Mouse (Mus musculus) urinary bladder, adult 18-20 months (tissue): ENCODE results near the gene Gm13889.

Experiments
- DNase-seq, 2 experiments: peaks; one replicate each; pipeline ENCODE4 v3.0.0; 2022; ENCODE audit warnings: low spot score in 2 of 2, mixed read lengths in 2 of 2

Gene Gm13889

DNA sequence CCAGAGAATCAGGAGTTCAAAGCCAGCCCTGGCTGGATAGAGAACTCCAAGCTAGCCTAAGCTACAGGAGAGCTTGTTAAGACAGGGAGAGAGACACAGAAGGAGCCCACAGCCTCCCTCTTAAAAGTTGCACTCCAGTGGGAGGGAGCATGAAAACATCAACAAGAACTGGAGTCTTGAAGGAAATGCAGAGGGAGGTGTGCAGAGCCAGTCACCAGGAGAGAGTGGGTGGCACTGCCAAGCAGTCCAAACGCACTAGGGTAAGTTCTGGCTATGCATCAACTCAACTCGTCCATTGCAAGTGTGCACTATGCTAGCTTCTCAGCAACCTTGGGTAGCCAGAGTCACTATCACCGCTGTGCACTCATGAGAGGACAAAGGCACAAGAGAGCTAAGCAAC is 1.2 kb upstream of the Gm13889 start:
- no peak for DNase-seq

DNA sequence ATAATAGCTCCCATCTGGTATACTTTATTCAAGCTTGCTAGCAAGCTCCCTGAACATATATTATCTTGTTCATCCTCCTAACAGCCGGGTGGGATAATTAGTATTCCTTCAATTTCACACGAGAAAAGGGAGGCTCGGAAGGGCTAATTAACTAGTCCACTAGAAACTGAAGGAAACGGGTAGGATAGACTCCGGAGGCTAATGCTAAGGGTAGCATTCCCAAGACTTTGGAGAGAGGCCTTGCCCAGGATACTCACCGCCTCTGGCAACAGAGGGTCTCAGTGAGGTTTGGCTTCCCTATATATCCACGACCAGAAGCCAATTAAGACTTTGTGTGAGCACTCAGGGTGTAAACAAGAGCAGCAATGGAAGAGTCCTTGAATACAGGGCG is 779 bp upstream of the Gm13889 start:
- no peak for DNase-seq

DNA sequence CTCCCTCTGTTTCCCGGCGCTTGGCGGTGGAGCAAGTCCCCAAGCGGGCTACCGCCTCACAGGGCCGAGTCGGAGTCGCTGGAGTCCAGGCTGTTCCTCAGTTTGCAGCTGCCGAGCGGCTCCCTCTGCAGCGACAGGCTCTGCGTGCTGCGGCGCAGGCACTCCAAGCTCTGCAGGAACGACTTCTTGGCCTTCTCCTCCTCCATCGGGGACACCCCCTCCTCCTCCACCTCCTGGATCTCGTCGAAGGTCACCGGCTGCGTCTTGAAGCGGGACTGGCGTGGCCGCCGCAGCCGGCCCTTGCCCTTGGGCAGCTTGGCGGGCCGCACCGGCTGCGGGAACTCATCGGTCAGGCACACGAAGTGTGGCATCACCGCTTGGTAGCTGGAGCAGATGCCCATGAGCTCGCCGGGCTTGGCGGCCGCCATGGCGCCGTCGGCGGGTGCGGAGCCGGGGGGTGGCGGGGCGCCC is 635 bp downstream of the Gm13889 start:
- DNase-seq: peak in 1 of 2 experiments; percentile 45

DNA sequence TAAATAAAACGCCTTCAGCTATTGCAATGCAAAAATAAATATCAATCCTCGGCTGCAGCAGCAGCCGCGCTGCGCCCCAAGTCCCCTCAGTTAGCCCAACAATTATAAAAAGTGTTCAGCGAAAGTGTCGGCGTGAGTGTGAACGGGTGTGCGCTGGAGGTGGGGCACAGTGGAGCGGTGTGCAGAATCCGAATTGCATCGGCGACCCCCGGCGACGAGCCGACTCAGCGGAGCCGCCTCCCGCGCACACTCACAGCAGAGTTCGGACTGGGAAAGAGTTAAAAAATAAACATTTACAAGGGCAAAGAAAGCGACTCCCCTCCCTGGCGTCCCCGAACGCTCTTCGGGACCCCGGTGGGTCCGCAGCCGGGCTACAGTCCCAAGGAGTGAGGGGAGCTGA is 1.1 kb downstream of the Gm13889 start:
- peak in 1 of 2 experiments; percentile 8 for DNase-seq

DNA sequence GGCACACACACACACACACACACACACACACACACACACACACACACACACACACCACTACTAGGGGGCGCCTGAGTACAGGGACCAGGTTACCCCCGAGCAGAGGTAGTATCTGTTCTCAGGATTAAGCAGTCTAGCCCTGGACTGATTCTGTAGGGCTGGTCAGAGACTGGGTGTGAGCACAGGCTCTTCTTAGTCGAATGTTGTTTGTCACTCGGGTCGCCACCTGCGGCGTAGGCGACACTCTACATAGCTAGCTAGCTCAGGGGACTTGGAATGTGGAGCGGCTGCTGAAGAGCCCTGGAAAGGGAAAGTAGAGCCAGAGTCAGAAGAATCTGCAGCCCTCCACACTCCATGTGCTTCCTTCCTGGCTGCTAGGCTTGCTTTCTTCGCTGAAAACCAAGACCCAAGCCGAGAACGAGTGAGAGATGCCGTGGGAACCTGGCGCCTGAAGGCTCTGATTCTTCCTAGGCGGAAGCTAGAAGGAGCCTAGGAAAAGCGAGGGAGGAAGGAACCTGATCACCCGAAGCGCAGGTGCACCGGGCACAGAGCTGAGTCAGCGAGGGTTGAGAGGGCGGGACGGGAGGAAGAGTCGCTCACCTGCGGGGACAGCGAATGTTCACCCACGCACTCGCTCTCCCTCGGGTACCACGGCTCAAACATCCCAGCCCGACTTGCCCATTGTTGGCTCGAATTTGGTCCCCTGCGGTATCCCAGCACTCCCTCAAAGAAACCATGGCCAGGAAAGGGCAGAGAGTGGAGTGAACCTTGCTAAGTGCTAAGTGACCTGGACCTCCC is 2.0 kb downstream of the Gm13889 start:
- DNase-seq: peak in 1 of 2 experiments; percentile 19

DNA sequence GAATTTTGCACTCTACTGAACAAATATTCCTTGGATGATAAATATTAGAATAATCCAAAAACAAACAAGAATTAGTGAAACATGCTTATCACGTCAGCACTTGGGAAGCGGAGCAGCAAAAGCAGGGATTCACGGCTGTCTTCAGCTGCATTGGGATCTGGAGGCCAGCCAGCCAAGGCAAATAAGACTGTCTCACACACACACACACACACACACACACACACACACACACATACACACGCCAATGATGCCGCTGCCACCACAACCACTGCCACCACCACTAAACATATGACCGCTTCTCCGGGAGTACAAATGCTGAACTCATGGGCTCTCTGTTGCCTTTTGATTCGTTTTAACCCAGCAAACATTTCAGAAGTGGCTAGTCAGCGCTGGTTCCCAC is 3.3 kb downstream of the Gm13889 start:
- DNase-seq: no peak

DNA sequence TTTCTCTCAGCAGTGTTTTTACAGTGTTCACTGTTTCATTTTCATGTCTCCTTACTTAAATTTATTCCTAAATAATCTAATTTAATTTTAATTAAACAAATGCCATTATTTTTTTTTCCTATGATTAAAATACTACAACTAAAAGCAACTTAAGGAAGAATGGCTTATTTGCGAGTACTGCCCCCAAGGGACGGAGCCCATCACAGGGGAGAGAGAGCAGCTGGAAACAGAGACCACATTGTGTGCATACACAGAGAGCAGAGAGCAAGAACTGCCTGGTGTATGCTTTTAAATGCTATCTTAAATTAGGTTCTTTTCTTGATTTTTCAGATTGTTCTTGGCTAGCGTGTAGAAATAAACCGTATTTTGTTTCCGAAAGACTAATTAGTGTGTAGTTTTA is 10.0 kb downstream of the Gm13889 start:
- no peak for DNase-seq

DNA sequence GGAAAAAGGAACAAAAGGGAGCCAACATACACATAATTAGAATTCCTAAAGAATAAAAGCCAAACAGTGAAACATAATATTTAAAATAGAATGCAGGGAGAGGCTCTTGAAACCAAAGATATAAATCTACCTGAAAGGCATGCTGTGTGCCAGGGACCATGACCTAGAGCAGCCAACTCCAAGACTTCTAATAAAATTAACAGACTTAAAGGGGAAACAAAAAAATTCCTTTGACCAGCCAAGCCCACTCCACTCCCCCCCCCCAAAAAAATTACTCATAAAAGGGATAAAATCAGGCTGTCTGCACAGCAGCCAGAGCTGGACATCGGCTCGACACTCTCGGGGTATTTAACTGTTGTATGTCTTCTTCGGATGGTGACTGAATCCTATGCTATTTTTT is 12.1 kb downstream of the Gm13889 start:
- DNase-seq: no peak

DNA sequence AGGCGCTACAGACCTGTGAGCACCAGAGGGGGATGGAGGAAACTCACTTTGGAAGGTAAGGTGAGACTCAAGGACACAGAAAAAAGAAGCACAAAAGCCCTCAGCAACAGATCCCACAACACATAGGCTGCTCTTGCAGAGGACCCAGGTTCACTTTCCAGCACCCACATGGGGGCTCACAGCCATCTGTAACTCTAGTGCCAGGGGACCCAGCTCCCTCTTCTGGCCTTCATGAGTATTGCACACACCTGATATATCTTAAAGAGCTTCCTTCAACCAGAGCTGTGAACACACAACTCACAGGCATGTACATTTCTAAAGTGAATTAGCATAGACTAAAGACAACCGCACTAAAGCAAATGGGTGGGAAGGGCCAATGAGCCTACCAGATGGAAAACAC is 12.9 kb downstream of the Gm13889 start:
- DNase-seq: no peak

DNA sequence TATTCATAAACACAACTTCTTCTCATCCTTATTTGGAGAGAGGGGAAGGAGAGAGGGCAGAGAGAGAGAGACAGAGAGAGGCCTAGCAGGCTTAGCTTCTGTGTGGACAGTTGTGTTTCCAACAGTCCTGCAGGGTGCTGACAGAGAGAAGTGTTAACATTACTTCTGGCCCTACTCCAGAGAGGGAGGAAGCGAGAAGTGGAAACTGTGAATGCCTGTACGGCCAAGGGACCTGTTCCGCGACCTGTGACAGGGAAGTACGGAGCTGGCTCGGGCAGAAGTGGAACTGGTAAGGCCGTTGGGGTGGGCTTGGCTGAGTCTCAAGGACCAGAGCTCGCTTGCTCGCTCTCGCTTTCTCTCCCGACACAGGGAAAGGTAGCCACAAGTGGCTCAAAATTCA is 15.3 kb downstream of the Gm13889 start:
- no peak for DNase-seq

DNA sequence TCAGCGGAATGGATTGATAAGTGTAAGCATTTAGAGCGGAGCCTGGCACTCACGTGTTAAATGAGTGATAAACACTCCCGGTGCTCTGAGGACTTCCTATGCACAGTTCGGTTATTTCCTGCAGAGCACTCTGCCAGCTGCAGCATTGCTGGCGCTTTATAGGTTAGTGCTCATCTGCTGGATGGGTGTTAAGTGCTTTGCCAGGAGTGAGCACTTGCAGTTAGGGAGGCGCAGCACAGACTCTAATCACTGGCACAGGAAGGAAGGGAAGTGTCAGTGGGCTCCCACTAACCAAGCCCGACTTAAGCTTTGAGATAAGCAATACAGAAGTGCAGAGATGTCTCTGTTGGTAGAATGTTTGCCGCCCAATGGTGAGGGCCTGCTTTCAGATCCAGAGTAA is 18.5 kb downstream of the Gm13889 start:
- DNase-seq: no peak

DNA sequence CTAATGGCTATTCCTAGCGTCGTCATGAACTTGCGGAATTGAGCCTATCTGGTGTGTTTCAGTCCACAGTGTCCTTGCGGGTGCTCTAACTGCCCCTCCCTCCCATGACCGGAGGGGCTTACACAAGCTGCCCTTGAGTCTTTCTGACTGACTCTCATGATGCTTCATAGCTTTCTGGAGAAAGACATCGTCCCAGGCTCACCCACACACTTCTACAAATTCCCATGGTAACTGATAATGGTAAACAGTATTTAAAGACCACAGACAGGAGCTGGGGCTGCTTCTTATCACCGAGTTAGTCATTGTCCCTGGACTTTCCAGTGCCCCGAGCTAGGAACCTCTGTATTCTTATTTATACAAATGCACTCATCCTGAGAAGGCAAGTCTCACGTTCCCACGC is 28.1 kb downstream of the Gm13889 start:
- DNase-seq: no peak

DNA sequence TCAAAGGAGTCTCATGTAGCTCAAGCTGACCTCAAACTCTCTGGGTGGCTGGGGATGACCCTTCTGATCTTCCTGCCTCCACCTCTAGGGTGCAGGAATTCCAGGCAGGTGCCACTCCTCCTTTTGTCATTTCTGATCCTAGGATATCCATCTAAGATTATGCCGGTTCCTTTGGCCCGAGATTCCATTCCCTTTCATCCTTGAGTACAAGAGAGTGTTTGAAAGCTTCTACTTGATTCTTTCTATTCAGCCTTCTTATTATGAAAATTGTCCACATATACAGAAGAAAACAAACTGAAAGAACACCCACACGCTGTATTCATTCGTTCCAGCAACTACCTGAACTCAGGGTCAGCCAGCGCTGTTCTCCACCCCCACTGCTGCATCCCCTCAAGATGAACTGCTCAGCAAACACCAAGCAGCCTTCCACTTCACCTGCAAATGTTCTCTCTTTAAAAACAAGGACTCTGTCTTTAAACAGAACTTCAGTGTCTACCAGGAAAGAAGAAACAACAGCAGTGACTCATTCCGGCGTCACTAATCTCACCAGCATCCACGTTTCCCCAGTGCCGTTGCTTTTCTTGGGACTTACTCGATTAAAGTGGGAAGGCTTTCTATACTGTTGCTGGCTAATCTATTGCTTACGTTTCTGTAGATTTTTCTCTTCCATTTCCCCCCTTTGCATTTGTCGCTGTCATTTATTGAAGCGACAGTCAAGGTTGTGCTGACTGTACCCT is 29.1 kb downstream of the Gm13889 start:
- DNase-seq: no peak

DNA sequence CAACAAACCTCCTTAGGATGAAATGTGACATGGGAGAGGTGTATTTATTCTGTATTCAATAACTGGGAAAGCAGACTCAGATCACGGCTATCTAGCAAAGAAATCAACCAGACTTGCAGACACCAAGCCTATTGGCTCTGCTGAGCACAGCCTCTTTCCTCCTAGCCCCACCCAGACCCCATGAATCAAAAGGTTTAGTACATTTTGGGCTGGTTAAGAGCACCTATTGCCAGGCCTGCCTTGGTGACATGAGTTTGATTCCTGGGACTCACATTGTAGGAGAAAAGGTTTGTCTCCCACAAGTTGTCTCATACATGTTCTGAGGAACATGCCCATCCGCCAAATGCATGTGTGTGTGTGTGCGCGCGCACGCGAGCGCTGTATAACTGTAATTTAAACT is 30.9 kb downstream of the Gm13889 start:
- DNase-seq: no peak

DNA sequence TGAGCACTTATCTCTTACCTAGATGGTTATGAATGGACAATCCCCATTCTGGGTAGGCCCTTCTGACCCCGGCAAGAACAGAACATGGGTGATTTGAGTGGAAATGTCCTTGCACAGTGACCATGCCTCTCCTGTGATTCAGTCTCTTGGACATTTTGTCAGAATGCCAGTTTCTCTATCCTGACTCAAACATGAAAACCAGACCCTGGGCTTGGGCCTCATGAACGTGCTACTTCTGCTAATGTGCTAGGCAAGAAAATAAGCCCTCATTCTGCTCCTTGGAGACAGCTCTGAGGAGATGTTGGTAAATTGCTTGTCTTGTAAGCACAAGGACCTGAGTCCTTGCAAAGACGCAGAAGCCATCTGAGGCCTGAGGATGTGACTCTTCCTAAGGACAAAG is 37.9 kb downstream of the Gm13889 start:
- DNase-seq: no peak

DNA sequence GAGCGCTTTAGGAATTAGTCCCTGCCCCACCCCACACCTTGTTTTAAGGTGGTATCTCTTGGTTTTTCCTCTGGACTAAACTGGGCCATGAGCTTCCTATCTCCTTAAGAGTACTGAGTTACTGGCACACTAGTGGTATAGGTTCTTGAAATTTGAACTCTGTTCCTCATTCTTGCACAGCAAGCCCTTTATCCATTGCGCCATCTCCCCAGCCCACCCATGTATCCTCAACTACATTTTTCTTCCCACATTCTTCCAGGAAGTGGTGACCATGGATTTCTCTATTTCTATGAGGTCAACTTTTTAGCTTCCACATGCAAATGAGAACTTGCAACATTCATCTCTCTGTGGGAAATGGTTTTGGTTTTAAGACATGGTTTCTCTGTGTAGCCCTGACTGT is 43.4 kb downstream of the Gm13889 start:
- DNase-seq: no peak

DNA sequence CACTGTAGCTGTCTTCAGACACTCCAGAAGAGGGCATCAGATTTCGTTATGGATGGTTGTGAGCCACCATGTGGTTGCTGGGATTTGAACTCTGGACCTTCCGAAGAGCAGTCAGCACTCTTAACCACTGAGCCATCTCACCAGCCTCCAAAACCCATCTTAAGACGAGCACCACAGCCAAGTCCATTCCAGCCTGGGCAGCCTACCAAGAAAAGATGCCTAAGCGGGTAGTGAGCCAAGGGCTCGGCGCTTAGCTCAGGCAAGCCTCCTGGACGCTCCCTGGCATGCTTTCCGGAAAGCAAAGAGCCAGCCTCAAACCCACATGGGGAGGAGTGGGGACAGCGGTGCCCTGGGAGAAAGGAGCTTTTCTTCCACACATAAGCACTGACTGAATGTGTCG is 45.1 kb downstream of the Gm13889 start:
- no peak for DNase-seq

DNA sequence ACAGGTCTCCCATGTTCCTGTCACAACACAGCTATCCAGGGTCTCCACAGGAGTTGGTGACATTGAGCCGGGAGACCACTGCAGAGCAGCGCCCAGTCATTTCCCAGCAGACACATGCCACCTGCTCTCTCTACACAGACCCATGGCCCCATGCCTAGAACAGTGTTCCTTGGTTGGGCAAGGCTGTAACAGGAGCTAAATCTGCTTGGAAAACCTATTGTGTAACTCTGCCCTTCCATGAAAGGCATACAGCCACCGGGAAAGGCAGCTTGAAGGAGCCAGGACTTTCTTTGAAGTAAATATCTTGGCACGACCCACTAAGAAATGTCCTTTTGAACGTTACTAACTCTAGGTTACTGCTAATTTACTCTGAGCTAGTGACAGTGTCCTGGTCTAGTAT is 47.3 kb downstream of the Gm13889 start:
- no peak for DNase-seq

DNA sequence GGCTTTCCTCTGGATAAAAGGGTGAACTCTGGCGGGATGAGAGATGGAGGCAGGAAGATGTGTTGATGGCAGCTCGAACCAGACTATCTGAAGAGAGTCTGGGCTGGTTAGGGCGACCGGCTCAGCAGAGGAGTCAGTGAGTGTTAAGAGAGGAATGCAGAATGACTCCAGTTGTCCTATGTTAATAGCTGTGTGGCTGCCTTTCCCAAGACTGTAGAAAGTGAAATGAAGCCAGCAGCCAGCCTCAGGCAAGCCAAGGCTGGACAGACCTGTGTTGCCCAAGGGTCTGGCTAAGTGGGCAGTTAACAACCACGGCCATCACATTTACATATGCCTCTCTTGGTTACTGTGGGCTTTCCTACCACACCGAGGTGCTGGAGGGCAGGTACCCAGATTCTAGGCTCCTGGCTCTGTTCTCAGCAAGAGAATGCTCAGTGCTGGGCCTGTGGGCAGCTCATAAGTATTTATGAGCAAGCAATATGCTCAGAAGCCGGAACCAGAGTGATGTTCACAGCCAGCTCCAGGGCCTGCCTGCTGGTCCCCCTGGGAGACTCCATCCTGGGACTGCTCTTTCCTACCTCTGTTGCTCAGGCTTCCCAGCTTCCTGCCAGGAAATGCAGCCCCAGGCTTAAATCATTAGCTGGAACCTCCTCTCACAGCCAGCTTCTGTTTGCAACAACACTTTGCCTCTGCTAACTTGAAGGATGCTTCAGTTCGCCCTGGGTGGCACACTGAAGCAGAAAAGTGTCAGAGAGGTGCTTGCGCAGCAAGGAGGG is 49.3 kb downstream of the Gm13889 start:
- no peak for DNase-seq

DNA sequence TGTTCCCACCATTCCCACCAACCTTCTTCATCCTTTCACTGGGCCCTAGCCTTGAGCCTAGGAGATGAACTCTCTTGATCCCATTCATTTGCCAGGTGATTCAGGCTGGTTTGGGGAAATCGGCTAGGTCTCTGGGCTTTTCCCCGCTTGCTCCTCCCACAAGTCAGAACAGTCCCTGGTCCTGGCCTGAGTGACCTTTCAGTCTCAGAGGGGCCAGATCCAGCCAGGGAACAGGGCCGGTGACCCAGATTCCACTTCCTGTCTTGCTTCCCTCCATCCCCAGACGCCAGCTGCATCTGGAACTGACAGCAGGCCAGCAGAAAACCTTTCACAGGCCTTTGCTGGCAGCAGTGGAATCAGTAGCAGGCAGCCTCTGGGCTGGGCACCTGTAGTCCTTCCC is 50.7 kb downstream of the Gm13889 start:
- DNase-seq: no peak
